Mouse (Mus musculus) spleen, adult 12 weeks (tissue): ENCODE results near the gene Cep128.

ENCODE experiments used
- DNase-seq: peaks from one replicate; pipeline ENCODE4 v3.0.0; 2022; ENCODE audit warnings: low spot score

Cep128 gene

DNA sequence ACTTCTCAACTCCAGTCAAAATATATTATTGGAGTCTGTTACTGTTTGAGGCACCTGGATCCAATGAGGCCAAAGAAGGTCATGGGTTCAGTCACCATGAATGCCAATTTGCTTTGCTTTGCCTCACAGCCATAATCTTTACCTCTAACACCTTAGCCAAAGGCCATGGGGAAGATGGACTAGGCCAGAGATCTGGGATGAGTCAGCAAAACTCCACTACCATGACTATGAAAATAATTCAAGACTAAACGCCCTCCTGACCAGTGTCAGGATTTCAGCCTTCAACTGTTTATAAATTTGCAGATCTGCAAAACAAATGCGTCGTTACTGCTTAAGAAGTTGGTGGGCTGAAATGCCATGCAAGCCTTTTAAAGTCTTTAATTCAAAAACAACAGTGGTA is 76.5 kb downstream of the Cep128 start:
- DNase-seq = no peak

GRCm38 (mm10) chr12:91305769-91306168 is 78.4 kb downstream of the Cep128 start:
- no peak for DNase-seq

DNA sequence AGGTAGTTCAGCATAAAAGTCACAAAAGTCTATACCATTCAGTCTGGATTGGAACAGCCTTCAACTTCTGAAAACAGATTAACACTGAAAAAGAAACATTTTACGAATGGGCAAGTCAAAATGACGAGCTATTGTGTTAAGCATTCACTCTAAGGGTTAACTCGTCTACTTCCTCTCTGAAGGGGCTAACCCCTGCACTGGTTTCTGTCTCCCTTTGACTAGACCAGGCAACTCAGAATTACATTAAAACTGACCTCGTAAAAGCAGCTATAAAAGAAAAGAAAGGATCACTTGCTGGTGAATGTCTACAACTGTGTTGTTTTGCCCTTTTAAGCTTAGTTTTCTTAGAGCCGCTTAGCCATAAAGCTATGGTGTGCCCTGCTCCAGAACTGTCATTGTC is 79.2 kb downstream of the Cep128 start:
- no peak for DNase-seq

DNA sequence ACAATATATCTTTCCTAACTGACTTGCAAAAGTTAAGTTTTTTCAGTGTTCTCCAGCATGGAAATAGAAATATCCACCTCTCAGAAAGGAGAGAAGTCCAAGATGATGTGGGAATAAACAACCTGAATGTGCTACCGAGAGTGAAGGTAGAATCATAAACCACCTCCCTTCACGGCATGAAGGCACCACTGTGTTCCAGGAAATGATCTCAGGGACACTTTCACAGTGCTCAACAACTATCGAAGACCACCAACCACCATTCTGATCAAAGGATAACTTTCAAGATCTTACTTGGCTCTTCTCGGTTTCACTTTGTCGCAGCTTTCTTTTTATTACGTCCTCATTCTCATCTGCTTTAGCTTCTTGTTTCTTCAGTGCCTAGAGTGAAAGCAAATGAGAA is 85.5 kb downstream of the Cep128 start:
- no peak for DNase-seq

DNA sequence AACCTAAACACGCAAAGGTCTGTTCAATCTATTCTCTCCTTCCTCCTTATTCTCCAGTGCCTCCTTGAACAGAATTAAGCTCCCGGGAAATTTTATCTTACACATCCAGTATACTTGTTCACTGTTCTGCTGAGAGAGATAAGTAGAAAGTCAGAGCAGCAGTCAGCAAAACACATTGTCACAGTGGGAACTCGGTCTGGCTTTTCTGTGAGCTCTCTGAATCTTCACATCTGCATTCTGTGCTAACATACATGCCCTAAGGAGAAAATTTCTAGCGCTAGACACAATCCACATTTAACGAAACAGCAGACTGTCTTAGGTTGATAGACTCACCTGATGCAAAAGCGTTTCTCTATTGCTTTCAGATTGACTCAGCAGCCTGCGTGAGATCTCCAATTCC is 88.3 kb downstream of the Cep128 start:
- DNase-seq = no peak

DNA sequence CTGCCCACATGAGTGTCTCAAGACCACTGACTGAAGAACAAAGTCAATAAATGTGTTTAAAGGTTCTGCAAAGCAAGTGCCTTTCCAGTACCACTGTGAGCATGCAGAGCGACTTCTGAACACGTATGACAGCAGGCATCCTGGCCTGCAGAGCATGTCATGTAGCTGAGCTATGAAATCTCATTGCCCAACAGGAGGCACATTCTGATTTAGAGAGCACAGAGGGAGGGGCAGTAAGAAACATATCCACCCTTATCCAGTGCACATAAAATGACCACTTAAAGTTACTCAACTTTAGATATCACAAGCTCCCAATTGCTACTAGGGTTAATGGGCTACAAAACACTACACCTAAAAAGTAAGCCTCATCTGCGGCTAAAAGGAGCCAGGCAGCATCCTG is 88.8 kb downstream of the Cep128 start:
- no peak for DNase-seq

DNA sequence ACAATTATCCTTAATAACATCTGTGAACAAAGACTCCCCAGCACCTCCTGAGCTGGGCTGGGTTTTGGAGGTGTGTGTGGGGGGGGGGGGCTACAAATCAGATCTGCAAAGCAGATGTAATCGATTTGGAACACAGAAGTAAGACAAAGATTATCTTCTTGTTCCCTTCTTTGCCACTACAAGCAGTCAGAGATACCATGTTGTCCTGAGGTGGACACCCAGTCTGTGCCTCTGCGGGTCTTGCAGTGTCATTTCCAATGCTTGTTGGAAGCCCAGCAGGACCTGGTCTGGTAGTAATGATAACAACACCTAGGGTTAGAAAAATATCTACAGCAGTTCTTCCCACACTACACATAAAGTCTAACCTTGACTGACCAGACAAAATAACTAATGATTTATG is 110.3 kb downstream of the Cep128 start:
- DNase-seq = no peak

DNA sequence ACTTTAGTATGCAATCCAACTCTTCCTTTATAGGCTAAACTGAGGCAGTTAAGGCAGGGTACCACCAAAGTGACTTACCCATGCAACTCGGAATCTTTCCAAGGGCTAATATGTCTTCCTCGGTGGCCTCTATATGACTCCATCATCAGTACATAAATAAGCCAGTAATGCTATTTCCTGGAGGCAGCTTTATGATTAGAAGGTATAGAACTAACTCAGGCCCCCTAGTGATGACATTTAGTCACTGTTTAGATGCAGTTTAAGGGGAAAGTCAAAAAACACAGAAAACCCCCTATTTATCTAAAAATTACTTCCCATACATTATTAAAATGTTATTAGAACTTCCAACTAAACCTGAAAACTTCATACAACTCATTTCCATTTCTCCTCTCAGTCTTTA is 114.6 kb downstream of the Cep128 start:
- DNase-seq = no peak

DNA sequence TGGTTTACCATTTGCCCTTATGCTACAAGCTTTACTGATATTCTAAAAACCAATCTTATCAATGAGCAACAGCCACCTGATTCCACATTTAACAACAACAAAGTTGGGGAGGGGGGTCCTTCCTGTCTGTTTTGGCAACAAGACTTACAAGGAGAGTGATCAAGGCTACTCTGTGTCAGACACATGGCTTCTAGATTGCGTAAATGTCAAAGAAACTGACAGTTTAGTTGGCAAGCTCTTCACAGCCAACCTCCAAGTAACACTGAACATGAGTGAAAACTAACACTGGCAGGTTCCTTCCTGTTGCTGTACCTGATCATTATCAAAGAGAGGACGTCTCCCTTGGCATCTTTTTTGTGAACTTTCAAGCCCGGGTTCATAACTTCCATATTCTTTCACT is 115.2 kb downstream of the Cep128 start:
- DNase-seq = no peak

DNA sequence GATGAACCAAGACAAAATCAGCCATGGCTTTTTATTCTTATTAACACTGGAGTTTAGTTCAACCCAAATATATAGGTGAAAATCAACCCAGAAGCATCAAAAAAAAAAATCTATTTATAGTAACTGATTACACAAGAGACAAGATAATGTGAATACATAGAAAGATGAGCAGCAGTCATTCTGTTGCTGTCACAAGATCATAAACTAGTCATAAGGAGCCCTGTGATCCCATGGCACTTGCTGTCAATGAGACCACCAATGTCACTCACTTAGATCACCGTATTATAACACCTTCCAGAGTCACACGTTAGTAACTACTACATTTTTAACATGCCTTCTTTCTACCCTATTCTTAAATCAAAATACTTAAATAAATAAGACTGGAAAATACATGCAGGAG is 118.2 kb downstream of the Cep128 start:
- DNase-seq = no peak

DNA sequence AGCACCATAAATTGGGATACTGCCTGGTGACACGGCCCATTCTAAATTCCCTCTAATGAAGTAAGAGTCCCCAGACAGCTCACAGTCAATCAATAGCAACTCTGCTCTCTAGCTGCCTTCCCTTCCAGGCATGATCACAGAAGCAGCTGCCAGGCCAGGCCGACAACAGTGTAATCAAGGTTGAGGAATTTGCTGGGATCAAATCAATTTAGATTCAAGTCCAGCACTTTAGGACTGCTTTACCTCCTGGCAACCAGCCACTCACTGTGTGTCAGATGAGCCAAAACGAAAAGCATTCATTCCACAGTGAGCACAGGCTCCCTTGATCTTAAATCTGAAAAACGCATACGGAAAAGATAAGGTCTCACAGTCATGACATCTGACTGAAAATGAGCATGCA is 118.7 kb downstream of the Cep128 start:
- DNase-seq = no peak

- DNase-seq = no peak
Measured at GRCm38 (mm10) chr12:91264828-91265355, 119.3 kb downstream of the Cep128 start.

- DNase-seq = no peak
Measured at GRCm38 (mm10) chr12:91263705-91264104, 120.5 kb downstream of the Cep128 start.

DNA sequence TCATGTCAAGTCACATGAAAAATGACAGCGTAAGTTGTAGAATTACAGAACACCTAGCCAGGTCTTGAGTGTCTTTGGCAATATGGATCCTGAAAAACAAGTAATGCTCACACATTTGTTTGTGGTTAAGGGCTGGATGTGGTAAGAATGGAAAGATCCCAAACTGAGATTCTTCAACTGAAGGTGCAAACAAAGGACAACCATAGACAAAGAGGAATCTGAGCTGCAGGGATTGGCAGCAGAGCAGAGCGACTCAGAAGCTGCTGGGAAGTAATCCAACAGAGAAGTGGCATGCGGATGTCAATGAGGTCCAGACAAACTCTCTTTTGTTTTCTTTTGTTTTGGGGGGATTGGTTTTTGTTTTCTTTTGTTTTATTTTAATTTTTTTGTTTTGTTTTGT is 121.4 kb downstream of the Cep128 start:
- DNase-seq = no peak

DNA sequence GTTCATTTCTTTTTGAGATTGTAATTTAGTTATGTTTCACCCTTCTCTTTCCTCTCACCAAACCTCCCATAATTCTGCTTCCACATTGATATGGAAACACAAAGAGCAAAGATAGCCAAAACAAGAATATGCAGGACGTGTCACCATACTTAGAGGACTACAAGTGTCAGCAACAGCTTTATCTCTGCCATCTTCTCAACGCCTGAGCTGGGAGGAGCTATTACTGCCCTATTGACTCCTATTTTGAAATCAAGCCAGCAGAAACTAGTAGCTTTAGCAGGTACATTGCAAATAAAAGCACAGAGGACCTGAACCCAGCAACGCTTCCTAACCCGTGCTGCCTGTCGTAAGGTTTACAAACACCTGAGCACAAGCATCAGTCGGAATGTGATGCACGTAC is 127.9 kb downstream of the Cep128 start:
- DNase-seq = no peak

DNA sequence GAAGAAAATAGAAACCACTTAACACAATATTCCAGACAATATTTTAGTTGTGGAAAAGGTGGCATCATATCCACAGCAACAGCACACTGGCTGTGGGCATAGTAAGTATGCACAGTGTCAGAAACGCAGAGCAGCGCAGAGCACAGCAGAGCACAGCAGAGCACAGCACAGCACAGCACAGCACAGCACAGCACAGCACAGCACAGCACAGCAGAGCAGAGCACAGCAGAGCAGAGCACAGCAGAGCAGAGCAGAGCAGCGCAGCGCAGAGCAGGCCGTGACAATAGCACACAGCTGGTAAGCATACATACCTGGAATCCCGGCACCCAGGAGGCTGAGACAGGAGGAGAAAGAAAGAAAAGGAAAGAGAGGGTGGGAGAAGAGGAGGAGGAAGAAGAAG is 129.4 kb downstream of the Cep128 start:
- DNase-seq = no peak

DNA sequence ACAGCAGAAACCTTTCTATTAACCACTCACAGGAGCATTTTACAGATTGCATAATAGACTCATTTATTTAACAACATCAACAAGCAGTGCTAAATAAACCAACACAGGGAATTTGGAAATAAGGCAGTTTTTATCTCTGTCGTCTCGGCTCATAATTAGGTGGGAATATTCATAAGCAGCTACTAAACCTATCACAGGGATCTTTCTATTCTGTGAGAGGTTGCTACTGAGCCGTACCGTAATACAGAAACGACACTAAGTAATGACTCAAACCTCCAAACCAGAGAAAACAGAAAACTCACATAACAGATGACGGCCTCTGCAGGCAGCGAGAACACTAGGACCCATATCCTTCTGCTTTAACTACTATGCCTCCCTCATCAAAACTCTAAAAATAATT is 163.6 kb downstream of the Cep128 start:
- no peak for DNase-seq

- no peak for DNase-seq
Measured at GRCm38 (mm10) chr12:91205550-91205949, 178.7 kb downstream of the Cep128 start.

GRCm38 (mm10) chr12:91204330-91204729 is 179.9 kb downstream of the Cep128 start:
- DNase-seq = no peak

DNA sequence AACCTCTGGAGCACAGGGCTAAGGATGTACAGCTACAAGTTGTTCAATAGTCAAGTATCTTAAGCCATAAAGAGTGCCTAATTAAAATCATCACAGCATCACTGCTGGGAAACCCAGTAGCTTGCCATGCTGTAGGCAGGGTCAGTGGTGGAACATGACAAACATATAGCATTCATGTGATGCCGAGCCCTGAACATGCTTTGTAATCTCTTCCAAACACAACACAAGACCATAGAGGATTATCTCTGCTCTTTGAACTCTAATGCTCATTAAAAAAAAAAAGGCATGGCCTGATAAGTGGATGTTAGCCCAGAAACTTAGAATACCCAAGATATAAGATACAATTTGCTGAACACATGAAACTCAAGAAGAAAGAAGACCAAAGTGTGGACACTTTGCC is 181.7 kb downstream of the Cep128 start:
- no peak for DNase-seq

DNA sequence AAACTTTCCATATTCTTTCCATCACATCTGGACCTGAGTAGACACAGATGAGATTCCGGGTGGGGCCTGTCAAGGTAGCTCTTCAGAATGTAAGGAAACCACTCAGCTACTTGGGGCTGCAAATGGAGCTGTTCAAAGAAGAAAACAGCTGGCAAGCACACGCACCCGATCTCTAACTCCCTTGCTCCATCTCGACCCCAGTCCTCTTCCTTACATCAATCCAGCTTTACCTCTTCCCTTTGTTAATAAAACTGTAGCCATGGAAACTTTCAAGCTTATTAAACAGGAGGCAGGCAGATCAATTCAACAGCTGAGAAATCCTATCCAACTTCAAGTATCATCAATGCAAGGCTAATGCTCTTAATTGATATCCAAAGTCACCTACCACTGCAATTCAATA is 195.1 kb downstream of the Cep128 start:
- no peak for DNase-seq

DNA sequence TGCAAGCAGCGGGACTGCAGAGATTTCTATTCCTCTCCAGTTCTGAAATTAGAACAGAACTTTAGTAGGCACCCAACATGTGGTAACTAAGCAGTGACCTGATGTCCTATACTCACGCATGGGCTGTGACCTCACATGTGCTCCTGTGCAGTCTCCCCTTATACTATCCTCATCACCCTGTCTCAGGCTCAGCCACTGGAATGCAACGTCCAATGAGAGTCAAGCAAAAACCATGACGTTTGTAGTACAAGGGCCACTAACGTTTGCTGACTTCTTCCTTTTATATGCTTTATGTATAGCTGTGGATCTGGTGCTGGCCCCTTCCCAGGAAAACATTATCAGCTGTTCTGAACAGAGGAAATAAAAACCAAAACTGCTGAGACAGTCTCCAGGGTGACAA is 198.6 kb downstream of the Cep128 start:
- DNase-seq = no peak

GRCm38 (mm10) chr12:91184616-91185015 is 199.6 kb downstream of the Cep128 start:
- DNase-seq = no peak

DNA sequence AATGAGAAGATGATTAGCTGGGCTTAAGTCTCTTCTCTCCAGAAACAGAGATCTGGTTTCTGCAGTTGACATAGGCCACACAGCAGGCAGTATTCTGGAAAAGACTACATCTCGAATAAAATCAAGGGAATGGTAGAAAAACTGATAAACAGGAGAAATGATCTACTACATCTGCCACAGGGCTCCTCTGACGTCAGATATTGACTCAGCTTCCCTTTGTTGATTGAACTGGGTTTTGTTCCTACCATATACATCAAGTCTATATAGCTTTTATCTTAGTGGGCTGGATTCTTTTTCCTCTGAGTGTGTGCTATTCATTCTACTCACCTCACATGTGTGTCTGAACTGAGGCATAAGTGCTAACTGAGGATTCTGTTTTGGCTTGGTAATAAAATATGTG is 200.3 kb downstream of the Cep128 start:
- DNase-seq = no peak

DNA sequence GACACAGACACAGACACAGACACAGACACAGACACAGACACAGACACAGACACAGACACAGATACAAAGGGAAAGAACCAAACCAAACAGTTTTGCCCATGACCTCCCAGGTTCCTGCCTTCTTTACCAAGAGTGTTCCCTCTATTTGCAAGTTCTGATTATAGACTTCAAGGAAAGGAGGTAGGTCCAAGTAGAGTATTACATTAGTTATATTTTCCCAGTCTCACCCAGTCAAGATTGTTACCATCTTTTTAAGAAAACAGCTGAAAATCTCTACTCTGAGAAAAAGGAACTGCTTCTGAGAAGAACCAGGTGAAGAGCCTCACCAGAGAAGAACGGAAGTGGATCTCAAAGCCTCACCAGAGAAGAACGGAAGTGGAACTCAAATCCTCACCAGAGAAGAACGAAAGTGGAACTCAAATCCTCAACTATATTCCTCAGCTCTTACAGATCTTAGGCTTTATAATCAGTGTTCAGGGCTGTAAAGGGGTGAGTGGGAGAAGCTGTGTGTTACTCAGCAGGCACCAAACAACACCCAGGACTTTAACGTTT is 200.8 kb downstream of the Cep128 start:
- DNase-seq = no peak
